Mouse (Mus musculus): ENCODE data around the gene Myom1. TPM values are rescaled to one million over a fixed set of nuclear protein-coding genes. Genes with fewer than 3 reads are reported as not detected.

Myom1 gene
- polyA plus RNA-seq, 1 experiment: 110 TPM

- no peak for DNase-seq (ENCODE audit: low spot score)
These were observed 134.2 kb downstream of the Myom1 start for GRCm38 (mm10) chr17:71136384-71137333.

- DNase-seq (ENCODE audit: low spot score): no peak
These were observed 134.9 kb downstream of the Myom1 start for GRCm38 (mm10) chr17:71137334-71137721.

GRCm38 (mm10) chr17:71142068-71142467 is 139.6 kb downstream of the Myom1 start:
- DNase-seq (ENCODE audit: low spot score): no peak

GRCm38 (mm10) chr17:71143155-71143554 is 140.7 kb downstream of the Myom1 start:
- no peak for DNase-seq (ENCODE audit: low spot score)

GRCm38 (mm10) chr17:71144322-71145116 is 142.1 kb downstream of the Myom1 start:
- DNase-seq (ENCODE audit: low spot score): no peak

- DNase-seq (ENCODE audit: low spot score): no peak
These were observed 143.0 kb downstream of the Myom1 start for GRCm38 (mm10) chr17:71145248-71145961.

GRCm38 (mm10) chr17:71153356-71153755 is 150.9 kb downstream of the Myom1 start:
- no peak for DNase-seq (ENCODE audit: low spot score)

- no peak for DNase-seq (ENCODE audit: low spot score)
These were observed 152.8 kb downstream of the Myom1 start for GRCm38 (mm10) chr17:71155271-71155670.

GRCm38 (mm10) chr17:71159152-71159567 is 156.7 kb downstream of the Myom1 start:
- no peak for DNase-seq (ENCODE audit: low spot score)

- DNase-seq (ENCODE audit: low spot score): no peak
These were observed 157.3 kb downstream of the Myom1 start for GRCm38 (mm10) chr17:71159720-71160119.

- no peak for DNase-seq (ENCODE audit: low spot score)
These were observed 158.0 kb downstream of the Myom1 start for GRCm38 (mm10) chr17:71160244-71160995.

- no peak for DNase-seq (ENCODE audit: low spot score)
These were observed 162.6 kb downstream of the Myom1 start for GRCm38 (mm10) chr17:71164991-71165390.

- DNase-seq (ENCODE audit: low spot score): no peak
These were observed 165.9 kb downstream of the Myom1 start for GRCm38 (mm10) chr17:71168205-71168815.

- no peak for DNase-seq (ENCODE audit: low spot score)
These were observed 166.4 kb downstream of the Myom1 start for GRCm38 (mm10) chr17:71168846-71169245.

GRCm38 (mm10) chr17:71169639-71170038 is 167.2 kb downstream of the Myom1 start:
- DNase-seq (ENCODE audit: low spot score): no peak

- DNase-seq (ENCODE audit: low spot score): no peak
These were observed 168.7 kb downstream of the Myom1 start for GRCm38 (mm10) chr17:71171161-71171560.

Other genes with a start within 250 kb of the Myom1 start
- gene Tgif1, start 149.1 kb upstream of the Myom1 start, polyA plus RNA-seq (2012; rRNA removed): 77.2 and 79.5 TPM in 2 replicates
- gene Myl12a, start 245 bp downstream of the Myom1 start, polyA plus RNA-seq (2012; rRNA removed): 294 and 408 TPM in 2 replicates
- 13.7 and 18.8 TPM in 2 replicates for gene Lpin2, start 179.9 kb downstream of the Myom1 start, polyA plus RNA-seq (2012; rRNA removed)